Mouse (Mus musculus) midbrain, embryonic 15.5 days (tissue): ENCODE measurements at regions not wholly inside any gene's neighbourhood (a gene's known extent, or its start where the extent isn't known, plus 50 kb on each side); places are given as distances from the start of the nearest gene placed in this dataset.

Experiments
- ATAC-seq: fragments of 200-750 bp; cut with Nextera tagmentation; replicated peaks from 2 replicates; pipeline ENCODE4 v1.8.0; 2017; ENCODE audit warnings: moderate TSS enrichment
- H3K27ac ChIP-seq: fragments of 300-500 bp; sonication (generic); 2 replicates; pipeline ENCODE4 v1.5.1; 2015; ENCODE audit warnings: mild to moderate bottlenecking, inconsistent platforms
- H3K27me3 ChIP-seq: fragments of 300-500 bp; sonication (generic); replicated peaks from 2 replicates; pipeline ENCODE4 v1.6.1; 2015; ENCODE audit warnings: inconsistent platforms
- H3K36me3 ChIP-seq: fragments of 300-500 bp; sonication (generic); replicated peaks from 2 replicates; pipeline ENCODE4 v1.6.1; 2015; ENCODE audit warnings: inconsistent platforms
- H3K4me1 ChIP-seq: fragments of 300-500 bp; sonication (generic); 2 replicates; pipeline ENCODE4 v1.6.1; 2015; ENCODE audit warnings: inconsistent platforms
- H3K4me2 ChIP-seq: fragments of 300-500 bp; sonication (generic); 2 replicates; pipeline ENCODE4 v1.6.1; 2015; ENCODE audit warnings: inconsistent platforms, mild to moderate bottlenecking, moderate library complexity
- H3K4me3 ChIP-seq: fragments of 300-500 bp; sonication (generic); 2 replicates; pipeline ENCODE4 v1.5.1; 2015; ENCODE audit warnings: mild to moderate bottlenecking, inconsistent platforms
- H3K9ac ChIP-seq: fragments of 300-500 bp; sonication (generic); 2 replicates; pipeline ENCODE4 v1.6.1; 2015; ENCODE audit warnings: mild to moderate bottlenecking, inconsistent platforms
- H3K9me3 ChIP-seq: fragments of 300-500 bp; sonication (generic); 2 replicates; pipeline ENCODE4 v1.6.1; 2016; ENCODE audit warnings: inconsistent platforms
- WGBS: fragments of 180-500 bp; shearing (Covaris S2); methylation state at CpG from one replicate; pipeline ENCODE4 v1.1.7; 2015; ENCODE audit warnings: mixed read lengths; 5-methylcytosine and 5-hydroxymethylcytosine counted together

- Histone ChIP-seq H3K4me1 (no peaks in the 10 kb centered on the region), H3K4me2 (no peak overlapping the region), H3K9me3 (no peaks in the 10 kb centered on the region), H3K36me3 (no peaks in the 10 kb centered on the region), H3K27me3 (no peaks in the 10 kb centered on the region), H3K4me3 (no peak overlapping the region), H3K27ac (no peak overlapping the region), H3K9ac (no peak overlapping the region)
- 81% methylated on average over 2 of the region's 2 CpGs for WGBS
- ATAC-seq, result no peak
Measured at GRCm38 (mm10) chr10:87747846-87748552, 110.1 kb upstream of the Igf1 start.

GRCm38 (mm10) chr10:87748631-87749193, 109.4 kb upstream of the Igf1 start:
- ATAC-seq, result no peak
- no peak overlapping the region for H3K4me3 ChIP-seq
- H3K9me3 ChIP-seq, result no peaks in the 10 kb centered on the region
- H3K4me2 ChIP-seq, result no peak overlapping the region
- no peak overlapping the region for H3K27ac ChIP-seq
- no peaks in the 10 kb centered on the region for H3K36me3 ChIP-seq
- H3K27me3 ChIP-seq, result no peaks in the 10 kb centered on the region
- H3K4me1 ChIP-seq, result no peaks in the 10 kb centered on the region
- no peak overlapping the region for H3K9ac ChIP-seq
- 76% methylated on average over 4 of the region's 4 CpGs for WGBS

GRCm38 (mm10) chr10:87750321-87750720, 107.7 kb upstream of the Igf1 start:
- Histone ChIP-seq H3K4me1 (no peaks in the 10 kb centered on the region), H3K9ac (no peak overlapping the region), H3K4me2 (no peak overlapping the region), H3K36me3 (no peaks in the 10 kb centered on the region), H3K9me3 (no peaks in the 10 kb centered on the region), H3K4me3 (no peak overlapping the region), H3K27ac (no peak overlapping the region), H3K27me3 (no peaks in the 10 kb centered on the region)
- ATAC-seq, result no peak

- no peak overlapping the region for H3K4me2 ChIP-seq
- 52% methylated on average over 1 of the region's 1 CpGs for WGBS
Measured at GRCm38 (mm10) chr10:87750972-87751371, 107.1 kb upstream of the Igf1 start.

GRCm38 (mm10) chr10:87752117-87752516, 105.9 kb upstream of the Igf1 start:
- no peak for ATAC-seq
- Histone ChIP-seq H3K27me3 (no peaks in the 10 kb centered on the region), H3K9ac (no peak overlapping the region), H3K4me1 (no peaks in the 10 kb centered on the region), H3K4me3 (no peak overlapping the region), H3K27ac (no peak overlapping the region), H3K36me3 (no peaks in the 10 kb centered on the region), H3K4me2 (no peak overlapping the region), H3K9me3 (no peaks in the 10 kb centered on the region)
- 88% methylated on average over 2 of the region's 2 CpGs for WGBS

More at GRCm38 (mm10) chr10:87750972-87751371, 107.1 kb upstream of the Igf1 start:
- Histone ChIP-seq H3K36me3 (no peaks in the 10 kb centered on the region), H3K9me3 (no peaks in the 10 kb centered on the region), H3K27me3 (no peaks in the 10 kb centered on the region), H3K9ac (no peak overlapping the region), H3K27ac (no peak overlapping the region), H3K4me3 (no peak overlapping the region), H3K4me1 (no peaks in the 10 kb centered on the region)
- no peak for ATAC-seq

GRCm38 (mm10) chr10:87753483-87753882, 104.6 kb upstream of the Igf1 start:
- Histone ChIP-seq H3K27me3 (no peaks in the 10 kb centered on the region), H3K36me3 (no peaks in the 10 kb centered on the region), H3K9me3 (no peaks in the 10 kb centered on the region), H3K4me2 (no peak overlapping the region), H3K9ac (no peak overlapping the region), H3K4me1 (no peaks in the 10 kb centered on the region), H3K4me3 (no peak overlapping the region), H3K27ac (no peak overlapping the region)
- no peak for ATAC-seq
- WGBS, result 58% methylated on average over 1 of the region's 1 CpGs

- Histone ChIP-seq H3K4me3 (no peak overlapping the region), H3K4me2 (no peak overlapping the region), H3K27ac (no peak overlapping the region), H3K9ac (no peak overlapping the region), H3K9me3 (no peaks in the 10 kb centered on the region), H3K36me3 (no peaks in the 10 kb centered on the region), H3K4me1 (no peaks in the 10 kb centered on the region), H3K27me3 (no peaks in the 10 kb centered on the region)
- 90% methylated on average over 5 of the region's 5 CpGs for WGBS
- ATAC-seq, result no peak
Measured at GRCm38 (mm10) chr10:87761528-87762030, 96.5 kb upstream of the Igf1 start.

GRCm38 (mm10) chr10:87787521-87787920, 70.5 kb upstream of the Igf1 start:
- ATAC-seq, result no peak
- Histone ChIP-seq H3K9me3 (no peaks in the 10 kb centered on the region), H3K9ac (no peak overlapping the region), H3K4me3 (no peak overlapping the region), H3K27me3 (no peaks in the 10 kb centered on the region), H3K36me3 (no peaks in the 10 kb centered on the region), H3K4me2 (no peak overlapping the region), H3K27ac (no peak overlapping the region), H3K4me1 (no peaks in the 10 kb centered on the region)
- WGBS, result 68% methylated on average over 4 of the region's 4 CpGs

GRCm38 (mm10) chr10:87792346-87792745, 65.7 kb upstream of the Igf1 start:
- H3K4me2 ChIP-seq, result no peak overlapping the region
- H3K36me3 ChIP-seq, result no peaks in the 10 kb centered on the region
- H3K9me3 ChIP-seq, result no peaks in the 10 kb centered on the region
- no peak for ATAC-seq
- no peaks in the 10 kb centered on the region for H3K27me3 ChIP-seq
- H3K4me3 ChIP-seq, result no peak overlapping the region
- H3K9ac ChIP-seq, result no peak overlapping the region
- no peaks in the 10 kb centered on the region for H3K4me1 ChIP-seq
- H3K27ac ChIP-seq, result no peak overlapping the region

- Histone ChIP-seq H3K27ac (no peak overlapping the region), H3K9ac (no peak overlapping the region), H3K9me3 (no peaks in the 10 kb centered on the region), H3K27me3 (no peaks in the 10 kb centered on the region), H3K4me1 (no peaks in the 10 kb centered on the region), H3K4me2 (no peak overlapping the region), H3K36me3 (no peaks in the 10 kb centered on the region), H3K4me3 (no peak overlapping the region)
- no peak for ATAC-seq
- 86% methylated on average over 5 of the region's 5 CpGs for WGBS
Measured at GRCm38 (mm10) chr10:87803936-87804791, 53.9 kb upstream of the Igf1 start.

- H3K27ac ChIP-seq, result no peak overlapping the region
- no peaks in the 10 kb centered on the region for H3K4me1 ChIP-seq
- H3K4me3 ChIP-seq, result no peak overlapping the region
- 91% methylated on average over 1 of the region's 1 CpGs for WGBS
- no peak overlapping the region for H3K4me2 ChIP-seq
- no peak for ATAC-seq
- H3K27me3 ChIP-seq, result no peaks in the 10 kb centered on the region
- H3K9ac ChIP-seq, result no peak overlapping the region
- H3K36me3 ChIP-seq, result no peaks in the 10 kb centered on the region
- no peaks in the 10 kb centered on the region for H3K9me3 ChIP-seq
Measured at GRCm38 (mm10) chr10:87804792-87805082, 53.3 kb upstream of the Igf1 start.
